Mouse (Mus musculus): Measurements from ENCODE around the gene Sntg2.
A peak's percentile ranks its signal among the peaks of the same experiment; 100 is the strongest.

The Sntg2 gene

GRCm38 (mm10) chr12:30372933-30373501 is at the start of gene Sntg2:
Gene Sntg2, minus strand, starts transcription at chr12:30373375.
- peak; percentile 30 to 42 for DNase-seq

DNA sequence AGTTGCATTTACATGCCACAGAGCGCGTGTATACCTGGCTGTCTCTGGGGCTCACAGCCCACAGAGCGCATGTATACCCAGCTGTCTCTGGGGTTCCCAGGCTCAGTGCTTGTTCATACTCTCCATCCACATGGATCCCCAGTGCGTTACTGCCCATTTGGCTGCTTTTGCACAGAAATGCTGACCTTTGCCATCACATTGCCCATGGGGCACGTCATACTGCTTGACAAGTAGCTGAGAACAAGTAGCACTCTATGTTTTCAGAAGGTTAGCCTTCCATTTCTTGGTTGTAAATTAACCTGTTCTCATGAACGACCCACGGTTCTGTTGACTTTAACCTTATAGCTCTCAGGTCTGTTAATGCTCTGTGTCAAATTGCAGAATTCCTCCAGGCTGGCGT is 43.4 kb upstream of the Sntg2 start:
- no peak for DNase-seq

- no peak for DNase-seq
These were observed 42.8 kb upstream of the Sntg2 start for GRCm38 (mm10) chr12:30415981-30416380.

- no peak for DNase-seq
These were observed 29.5 kb upstream of the Sntg2 start for GRCm38 (mm10) chr12:30402651-30403050.

DNA sequence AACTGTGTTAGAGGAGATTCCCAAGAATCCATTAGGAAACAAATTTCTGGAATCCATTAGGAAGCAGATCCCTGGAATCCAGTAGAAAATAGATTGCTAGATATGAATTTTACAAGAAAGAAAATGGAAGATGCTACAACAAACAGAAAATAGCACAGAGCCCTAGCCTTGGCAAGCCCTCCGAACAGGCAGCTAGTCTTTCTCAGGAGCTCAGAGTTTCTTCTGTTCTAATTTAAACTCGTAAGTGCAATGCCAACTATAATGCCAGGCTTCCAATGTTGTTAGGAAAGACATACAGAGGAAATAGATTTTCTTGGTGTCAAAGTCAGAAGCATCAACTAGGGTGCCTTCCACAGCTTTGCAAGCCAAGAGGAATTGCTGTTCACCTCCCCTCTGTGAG is 27.4 kb upstream of the Sntg2 start:
- DNase-seq, result no peak

DNA sequence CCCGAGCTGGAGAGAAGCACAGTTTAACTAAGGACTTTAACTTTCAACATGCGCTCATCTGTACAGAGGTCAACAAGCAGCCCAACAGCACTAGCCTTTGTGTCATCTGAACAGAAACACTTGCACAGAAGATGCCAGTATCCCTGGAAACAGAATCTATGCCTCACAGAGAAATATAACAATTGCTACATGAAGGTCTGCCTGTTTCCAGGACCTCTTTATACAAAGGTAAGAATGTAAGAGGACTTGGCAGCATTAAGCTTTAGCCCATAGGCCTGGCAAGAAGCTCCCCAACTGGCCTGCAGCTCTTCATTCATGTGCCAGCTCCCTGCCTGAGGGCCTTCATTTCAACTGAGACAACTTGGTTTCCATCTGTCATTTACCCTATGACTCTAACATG is 26.9 kb upstream of the Sntg2 start:
- DNase-seq, result peak in 1 of 2 experiments; percentile 12

DNA sequence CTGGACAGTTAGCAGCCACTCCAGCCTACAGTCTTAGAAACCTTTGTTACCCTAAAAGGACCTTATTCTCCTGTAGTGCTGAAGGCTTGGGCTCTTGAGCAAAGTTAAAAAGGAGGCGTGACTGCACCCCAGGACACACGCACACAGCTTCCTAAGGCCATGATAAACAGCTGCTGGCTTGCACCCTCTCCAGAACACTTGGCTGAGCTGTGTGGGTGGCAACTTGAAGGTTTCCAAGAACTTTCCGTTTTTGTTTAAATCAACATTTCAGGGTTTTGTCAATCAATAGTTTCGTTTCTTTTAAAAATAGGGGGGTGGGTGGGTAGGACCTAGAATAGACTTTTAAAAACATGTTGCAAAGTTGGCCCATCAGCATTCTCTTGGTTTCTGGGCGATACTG is 882 bp downstream of the Sntg2 start:
- no peak for DNase-seq

DNA sequence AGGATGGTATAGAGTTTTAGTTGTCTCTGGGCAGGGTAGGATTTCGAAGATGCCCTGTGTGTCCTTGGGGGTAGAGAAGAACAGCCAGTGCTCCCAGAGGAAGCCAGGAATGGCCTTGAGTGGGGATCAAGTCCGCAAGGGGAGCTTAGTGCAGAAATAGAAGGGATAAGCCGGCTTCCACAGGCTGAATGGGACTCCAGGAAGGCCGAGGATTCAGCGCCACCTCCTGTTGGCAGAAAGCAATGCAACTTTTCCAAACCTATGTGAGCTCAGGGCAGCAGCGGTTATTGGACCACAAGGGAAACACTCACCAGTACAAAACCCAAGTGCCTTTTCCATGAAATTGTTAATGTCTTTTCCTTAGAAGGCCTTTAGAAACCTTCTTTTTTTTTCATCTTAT is 3.4 kb downstream of the Sntg2 start:
- peak; percentile 77 to 83 for DNase-seq

GRCm38 (mm10) chr12:30369141-30369540 is 4.0 kb downstream of the Sntg2 start:
- DNase-seq, result no peak

- DNase-seq, result no peak
These were observed 10.9 kb downstream of the Sntg2 start for GRCm38 (mm10) chr12:30362306-30362705.

GRCm38 (mm10) chr12:30357666-30358065 is 15.5 kb downstream of the Sntg2 start:
- DNase-seq, result no peak

DNA sequence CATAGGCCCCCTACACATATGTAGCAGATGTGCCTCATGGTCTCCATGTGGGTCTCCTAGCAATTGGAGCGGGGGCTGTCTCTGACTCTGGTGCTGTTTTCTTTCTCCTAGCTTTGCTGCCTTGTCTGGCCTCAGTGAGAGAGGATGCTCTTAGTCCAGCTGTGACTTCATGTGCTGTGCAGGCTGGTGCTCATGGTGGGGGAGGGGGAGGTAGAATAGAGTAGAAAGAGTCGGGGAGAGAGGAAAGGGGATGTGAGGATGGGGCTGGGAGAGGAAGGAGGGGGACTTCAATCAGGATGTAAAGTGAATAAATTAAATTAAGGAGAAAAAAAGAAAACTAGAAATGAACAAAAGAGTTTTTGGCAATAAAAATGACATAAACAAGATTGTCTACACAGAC is 20.8 kb downstream of the Sntg2 start:
- no peak for DNase-seq

GRCm38 (mm10) chr12:30348036-30348435 is 25.1 kb downstream of the Sntg2 start:
- no peak for DNase-seq

DNA sequence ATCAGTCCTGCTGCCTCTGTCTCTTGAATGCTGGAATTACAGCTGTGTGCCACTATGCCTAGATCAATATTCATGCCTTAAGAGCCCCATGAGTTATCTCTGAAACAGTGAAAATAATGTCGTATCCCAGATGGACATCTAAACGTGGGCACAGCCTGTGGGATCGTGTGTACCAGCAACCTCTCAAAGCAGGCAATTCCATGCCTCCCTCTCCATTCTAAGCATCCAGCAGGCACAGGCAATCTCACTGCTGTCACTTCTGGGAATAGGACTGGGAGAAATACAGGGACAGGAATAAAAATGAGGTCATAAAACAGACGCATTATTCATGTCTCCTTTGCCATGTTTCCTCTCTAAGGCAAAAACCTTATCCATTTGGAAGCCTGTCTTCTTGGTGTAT is 25.9 kb downstream of the Sntg2 start:
- no peak for DNase-seq

- no peak for DNase-seq
These were observed 28.4 kb downstream of the Sntg2 start for GRCm38 (mm10) chr12:30344806-30345205.

GRCm38 (mm10) chr12:30336301-30336700 is 36.9 kb downstream of the Sntg2 start:
- no peak for DNase-seq

- no peak for DNase-seq
These were observed 38.7 kb downstream of the Sntg2 start for GRCm38 (mm10) chr12:30334502-30334901.

DNA sequence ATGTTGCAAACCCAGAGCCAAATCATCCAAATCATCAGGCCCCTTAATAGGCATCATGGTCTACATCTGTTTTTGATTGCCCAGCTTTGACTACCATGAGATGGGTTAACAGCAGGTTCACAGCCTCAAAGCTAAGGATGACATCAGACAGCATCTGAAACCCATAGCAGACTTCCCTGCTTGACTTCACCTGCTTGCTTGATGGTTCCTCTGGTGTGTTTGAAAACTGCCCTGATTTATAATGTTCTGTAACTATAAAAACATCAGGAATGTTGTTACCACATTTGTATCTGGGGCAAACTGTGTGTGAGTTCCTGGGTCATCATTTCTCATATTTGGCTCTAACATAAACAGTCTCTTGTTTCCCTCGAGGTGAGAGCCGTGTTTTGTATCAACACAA is 55.2 kb downstream of the Sntg2 start:
- DNase-seq, result no peak

- no peak for DNase-seq
These were observed 60.2 kb downstream of the Sntg2 start for GRCm38 (mm10) chr12:30313021-30313420.

DNA sequence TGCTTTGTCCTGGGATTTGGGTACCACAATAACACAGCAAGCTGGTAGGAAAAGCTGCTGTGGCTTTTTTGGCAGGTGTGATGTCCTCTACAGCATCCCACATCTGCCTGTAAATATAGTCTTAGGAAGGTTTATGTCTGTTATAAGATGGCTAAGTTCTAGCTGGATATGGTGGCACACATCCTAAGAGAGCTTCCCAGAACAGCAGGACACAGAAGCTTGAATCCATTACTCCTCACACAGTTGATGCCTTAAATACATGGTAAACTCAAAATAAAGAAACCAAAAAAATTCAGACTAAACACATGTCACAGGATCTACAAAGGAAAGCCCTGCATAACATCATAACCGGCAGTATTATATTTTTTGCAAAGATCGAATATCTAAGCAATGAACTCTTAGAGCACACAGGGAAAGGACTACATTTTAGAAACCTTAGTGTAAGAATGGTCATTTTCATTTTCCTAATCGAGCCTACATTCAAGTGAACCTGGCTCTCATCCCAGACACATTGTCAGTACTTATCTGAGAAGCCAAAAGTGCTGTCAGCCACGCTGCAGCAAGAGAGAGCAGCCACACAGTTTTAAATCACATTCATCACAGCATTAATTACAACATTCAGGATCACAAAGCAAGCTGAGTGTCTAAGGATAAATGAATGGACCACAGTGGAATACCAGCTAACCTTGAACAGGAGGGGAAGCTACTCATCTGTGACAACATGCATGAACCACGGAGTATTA is 64.8 kb downstream of the Sntg2 start:
- DNase-seq, result no peak

DNA sequence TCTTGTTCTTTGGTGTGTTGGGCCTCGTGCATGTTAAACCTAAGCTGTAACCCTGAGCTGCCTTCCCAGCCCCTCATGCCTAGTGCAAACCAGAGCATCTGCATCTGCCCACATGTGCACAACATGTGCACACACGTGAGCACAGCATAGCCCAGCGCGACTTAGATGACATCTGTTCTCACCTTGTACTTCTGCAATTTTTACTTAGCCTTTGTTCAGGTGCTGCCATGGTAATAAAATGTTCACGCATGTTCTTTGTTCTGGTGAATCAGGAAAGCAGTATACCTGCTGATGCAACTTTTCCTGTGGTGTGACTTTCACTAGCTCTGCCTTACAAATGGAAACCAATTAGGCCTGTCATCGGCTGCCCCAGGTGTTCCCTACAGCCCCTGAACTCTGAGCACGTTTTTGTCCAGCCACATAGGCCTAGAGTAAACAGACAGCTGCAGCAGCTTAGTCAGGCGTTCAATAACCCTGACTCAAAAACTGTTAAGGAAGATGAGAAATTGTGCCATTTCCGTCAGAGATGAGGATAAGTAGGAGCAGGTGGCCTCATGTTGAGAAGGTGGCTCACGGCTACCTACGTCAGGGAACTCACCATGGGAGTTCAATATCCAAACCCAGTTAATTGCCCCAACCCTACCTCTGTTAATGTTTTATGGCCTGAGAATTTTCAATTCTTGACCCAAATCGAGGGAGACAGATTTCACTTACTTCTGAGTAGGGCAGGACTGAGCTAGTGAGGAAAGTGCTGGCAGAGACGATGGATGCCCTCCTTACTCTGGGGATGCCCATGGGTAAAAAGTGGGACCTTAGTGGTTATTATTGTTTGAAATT is 80.2 kb downstream of the Sntg2 start:
- no peak for DNase-seq

DNA sequence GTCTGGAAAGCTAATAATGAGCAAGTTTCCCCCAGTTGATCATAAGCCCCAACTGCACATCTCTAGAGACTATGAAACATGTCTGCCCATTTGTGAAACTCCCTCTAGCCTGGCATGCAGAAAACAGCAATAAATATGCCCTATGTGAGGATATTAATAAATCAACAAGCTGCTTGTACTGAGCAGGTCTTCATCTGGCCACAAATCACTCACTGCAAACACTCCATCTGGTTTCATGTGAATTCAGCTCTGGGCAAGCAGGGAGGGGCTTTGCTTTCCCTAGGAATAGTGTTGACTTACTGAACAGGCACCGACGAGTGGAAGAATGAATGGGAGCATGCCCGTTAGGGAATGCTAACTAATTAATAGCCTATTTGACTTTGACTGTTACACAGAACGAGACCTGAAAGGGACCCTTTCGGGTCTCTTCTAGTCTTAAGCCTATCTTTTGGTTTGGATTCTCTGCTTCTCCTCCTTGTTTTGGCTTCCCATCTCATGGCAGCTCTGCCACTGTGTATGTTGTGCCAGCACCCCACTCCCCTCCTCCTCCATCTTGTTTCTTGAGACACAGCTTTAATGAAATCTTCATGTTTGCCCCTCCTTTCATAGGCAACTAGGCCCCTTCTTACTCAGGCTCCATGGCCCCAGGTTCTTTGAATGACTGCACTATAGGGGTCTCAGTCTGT is 86.1 kb downstream of the Sntg2 start:
- no peak for DNase-seq

- no peak for DNase-seq
These were observed 89.4 kb downstream of the Sntg2 start for GRCm38 (mm10) chr12:30283741-30284140.
